ENCODE assay signal across 18 mouse cellular contexts in the genomic region with DNA sequence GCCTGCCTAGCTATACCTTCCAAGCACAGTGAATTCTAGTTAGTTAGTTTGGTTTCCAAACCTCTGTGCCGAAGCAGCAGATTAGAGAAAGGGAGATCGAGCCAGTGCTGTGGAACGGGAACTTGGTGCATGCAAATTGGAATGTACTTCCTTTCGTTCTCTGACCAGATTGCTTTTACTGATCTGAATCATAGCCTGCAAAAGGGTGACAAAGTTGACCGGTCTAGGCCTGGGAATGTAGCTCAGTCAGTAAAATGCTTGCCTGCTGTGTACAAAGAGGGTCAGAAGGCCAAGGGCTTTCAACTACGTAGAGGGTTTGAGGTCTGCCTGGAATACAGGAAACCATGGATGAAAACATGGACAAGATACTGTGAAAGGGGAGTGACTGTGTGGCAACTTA. TPM values are rescaled to one million over a fixed set of nuclear protein-coding genes. Genes with fewer than 3 reads are reported as not detected.
A peak's percentile ranks its signal among the peaks of the same experiment; 100 is the strongest.
DNase-seq lines count a peak whose midpoint lies in the region; ATAC-seq and TF ChIP-seq lines count a peak whose summit lies in the region.
"Had no signal": no experiment of that assay in that cellular context is flagged by ENCODE, and none has a peak within 500 bp of the region (broad histone marks: within the 10 kb centered on the region; RNA-seq: fewer than 3 reads in every experiment).

No protein-coding gene starts in this region.

- TF ChIP-seq CTCF in spleen, adult 2 months (IDR thresholded peaks at IDR 0.05; ENCODE audit: extremely low read depth, insufficient read depth, insufficient read length, insufficient replicate concordance) = no peak
- no peak for TF ChIP-seq CTCF in stomach, postnatal 0 days (IDR thresholded peaks at IDR 0.05; ENCODE audit: low read depth)

- WGBS in spleen, adult 2 months = 32% methylated on average over 6 of the region's 6 CpGs
- 24% methylated on average over 6 of the region's 6 CpGs for WGBS in liver, embryonic 16.5 days (ENCODE audit: insufficient replicate concordance)
- WGBS in stomach, postnatal 0 days = 44% methylated on average over 6 of the region's 6 CpGs

- no peak overlapping the region for H3K9ac ChIP-seq in liver, embryonic 16.5 days (ENCODE audit: low read depth, low read length)
- H3K9ac ChIP-seq in stomach, postnatal 0 days (ENCODE audit: low read length) = no peak overlapping the region
- H3K9ac ChIP-seq: forebrain, postnatal 0 days; limb, embryonic 13.5 days; neural tube, embryonic 13.5 days had no signal

- no peaks in the 10 kb centered on the region for H3K27me3 ChIP-seq in spleen, adult 2 months (ENCODE audit: control insufficient read depth, insufficient read depth, low read length)
- H3K27me3 ChIP-seq in liver, embryonic 16.5 days (ENCODE audit: control insufficient read depth, insufficient read depth, low read depth, low read length) = no peaks in the 10 kb centered on the region
- no peaks in the 10 kb centered on the region for H3K27me3 ChIP-seq in stomach, postnatal 0 days (ENCODE audit: control insufficient read depth, insufficient read depth, low read length)
- H3K27me3 ChIP-seq: limb, embryonic 13.5 days; neural tube, embryonic 13.5 days; Patski had no signal

- no peak for TF ChIP-seq EP300 in stomach, postnatal 0 days (optimal IDR thresholded peaks at IDR 0.05)

- peak overlapping the region; percentile 26; the same call in 1 of the 2 replicates for H3K27ac ChIP-seq in spleen, adult 2 months (ENCODE audit: insufficient read depth, low read length)
- H3K27ac ChIP-seq in liver, embryonic 16.5 days (ENCODE audit: low read length) = peak overlapping the region; percentile 27; the same call in 1 of the 2 replicates
- peak overlapping the region; percentile 49; the same call in 1 of the 2 replicates for H3K27ac ChIP-seq in stomach, postnatal 0 days (replicated peaks)
- H3K27ac ChIP-seq: hindbrain, postnatal 0 days; limb, embryonic 13.5 days; neural tube, embryonic 13.5 days had no signal

- no peak overlapping the region for H3K4me2 ChIP-seq in liver, embryonic 16.5 days (ENCODE audit: low read depth, low read length)
- H3K4me2 ChIP-seq in stomach, postnatal 0 days (replicated peaks; ENCODE audit: low read depth) = no peak overlapping the region
- H3K4me2 ChIP-seq: limb, embryonic 13.5 days; neural tube, embryonic 13.5 days had no signal

- no peaks in the 10 kb centered on the region for H3K36me3 ChIP-seq in spleen, adult 2 months (ENCODE audit: control insufficient read depth, insufficient read depth, low read length)
- H3K36me3 ChIP-seq in liver, embryonic 16.5 days (ENCODE audit: control insufficient read depth, insufficient read depth) = no peaks in the 10 kb centered on the region
- no peaks in the 10 kb centered on the region for H3K36me3 ChIP-seq in stomach, postnatal 0 days (ENCODE audit: control insufficient read depth, insufficient read depth, low read length)
- H3K36me3 ChIP-seq: limb, embryonic 13.5 days; neural tube, embryonic 13.5 days had no signal

- H3K4me3 ChIP-seq in spleen, adult 2 months (ENCODE audit: extremely low read depth, insufficient read depth, insufficient read length) = 0 out of 2 replicates have a peak overlapping the region, but pooled peaks have one; percentile 10
- H3K4me3 ChIP-seq in liver, embryonic 16.5 days (ENCODE audit: low read depth, low read length) = no peak overlapping the region
- H3K4me3 ChIP-seq in stomach, postnatal 0 days (ENCODE audit: low read depth, low read length) = no peak overlapping the region
- H3K4me3 ChIP-seq: limb, embryonic 13.5 days; neural tube, embryonic 13.5 days had no signal

- no peaks in the 10 kb centered on the region for H3K9me3 ChIP-seq in liver, embryonic 16.5 days (replicated peaks; ENCODE audit: control insufficient read depth, low read length)
- no peaks in the 10 kb centered on the region for H3K9me3 ChIP-seq in stomach, postnatal 0 days (ENCODE audit: control insufficient read depth, low read length)
- H3K9me3 ChIP-seq: limb, embryonic 13.5 days; neural tube, embryonic 13.5 days had no signal

- peak; percentile 61 for ATAC-seq in liver, embryonic 16.5 days (ENCODE audit: low read depth)
- ATAC-seq in stomach, postnatal 0 days (ENCODE audit: low FRiP score, low TSS enrichment) = no peak
- ATAC-seq: forebrain, postnatal 0 days; hindbrain, postnatal 0 days; Patski had no signal

- H3K4me1 ChIP-seq in spleen, adult 2 months (ENCODE audit: control insufficient read depth, insufficient read depth, insufficient read length) = peaks cover 6% of the 10 kb centered on the region; the same call in 1 of the 2 replicates
- no peaks in the 10 kb centered on the region; the same call in 1 of the 2 replicates for H3K4me1 ChIP-seq in liver, embryonic 16.5 days (ENCODE audit: control insufficient read depth, low read depth, low read length)
- H3K4me1 ChIP-seq in stomach, postnatal 0 days (replicated peaks; ENCODE audit: control insufficient read depth, insufficient read depth) = no peaks in the 10 kb centered on the region
- H3K4me1 ChIP-seq: limb, embryonic 13.5 days; neural tube, embryonic 13.5 days had no signal

- TF ChIP-seq POLR2A in spleen, adult 2 months (IDR thresholded peaks at IDR 0.05; ENCODE audit: low read depth, low read length) = no peak

- DNase-seq in kidney, adult 18-20 months = peak; percentile 13
- no peak for DNase-seq in kidney, postnatal 10 days
- DNase-seq in spleen, adult 2 months (ENCODE audit: low read depth in 1 of 2, low spot score in 2 of 2) = no peak
- no peak for DNase-seq in spleen, postnatal 10 days (ENCODE audit: low spot score in 2 of 2)
- no peak for DNase-seq in stomach, postnatal 0 days (ENCODE audit: low spot score)
- no peak for DNase-seq in heart, postnatal 25 days (ENCODE audit: low spot score)
- DNase-seq in left cerebral cortex, adult 11 months (ENCODE audit: low spot score) = no peak
- DNase-seq: cerebellum, adult 11 months; cerebellum, postnatal 36 days; forebrain, postnatal 0 days; heart, postnatal 10 days; spleen, adult 18-20 months; thymus, postnatal 4 days had no signal

- intact Hi-C loops in heart, postnatal 25 days (cut with DNase I) = no loop called here

RNA-seq across cellular contexts. Expression of a gene that starts 35.7 kb away (rescaled TPM):
- 8.9 and 9.3 TPM in 2 replicates for polyA plus RNA-seq in spleen, adult 2 months (2012; rRNA removed)
- 7.4 and 8.1 TPM in 2 replicates for polyA plus RNA-seq in liver, embryonic 16.5 days (2015; fragmentation: Nextera tagmentation; extraction: Ambion mirVana)
- 26.3 and 29.4 TPM in 2 replicates for polyA plus RNA-seq in stomach, postnatal 0 days (2015; fragmentation: Nextera tagmentation; extraction: Ambion mirVana)
- total RNA-seq in heart, postnatal 25 days (2021) = 10 to 100 TPM; 21.4 to 22.4 TPM
